In the genomic region with DNA sequence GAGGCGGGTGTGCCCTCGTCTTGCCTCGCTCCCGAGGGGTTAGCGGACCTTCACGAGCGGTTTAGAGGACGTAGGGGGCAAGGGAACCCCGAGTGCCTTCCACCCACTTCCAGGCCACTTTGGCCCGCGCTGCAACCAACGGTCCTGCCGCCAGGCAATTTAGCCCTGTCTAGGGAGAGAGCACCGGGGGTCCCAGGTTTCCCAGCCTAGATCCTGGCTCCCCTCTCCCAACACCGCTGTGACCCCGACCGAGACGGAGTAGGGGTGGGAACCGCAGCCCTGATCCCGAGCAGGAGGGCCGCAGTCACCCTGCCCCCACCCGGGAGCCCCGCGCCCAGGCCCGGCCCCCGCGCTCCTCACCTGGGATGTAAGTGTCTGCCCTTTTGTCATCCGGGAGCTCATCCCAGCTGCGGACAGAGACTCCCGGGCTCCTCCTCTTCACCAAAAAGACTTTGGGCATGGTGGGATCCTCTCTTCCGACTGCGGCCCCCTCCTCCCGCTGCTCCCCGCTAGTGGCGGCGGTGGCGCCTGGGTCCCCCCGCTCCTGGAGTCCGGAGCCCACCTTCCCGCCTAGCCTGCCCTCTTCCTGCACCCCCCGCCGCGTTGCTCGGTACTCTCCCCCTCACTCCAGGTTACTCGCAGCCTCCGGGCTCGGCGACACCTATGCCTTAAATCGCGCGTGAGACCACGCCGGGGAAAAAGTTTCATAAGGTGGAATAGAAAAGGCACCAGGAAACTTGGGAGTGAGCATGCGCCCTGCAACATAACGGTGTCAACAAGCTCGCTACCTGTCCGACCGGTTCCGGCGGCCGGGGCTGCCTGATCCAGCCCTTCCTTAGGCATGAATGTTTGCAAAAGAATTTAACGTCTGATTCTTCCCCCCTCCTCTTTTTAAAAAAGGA, we compare ENCODE assay signal across 8 mouse cellular contexts. TPM values are rescaled to one million over a fixed set of nuclear protein-coding genes. Genes with fewer than 3 reads are reported as not detected.
A peak's percentile ranks its signal among the peaks of the same experiment; 100 is the strongest.
DNase-seq lines count a peak whose midpoint lies in the region; ATAC-seq and TF ChIP-seq lines count a peak whose summit lies in the region.

Gene Ovol2, minus strand, starts transcription at position 746 of the 902 bp plus-strand sequence.

- H3K27me3 ChIP-seq in ES-Bruce4 (ENCODE audit: control insufficient read depth, insufficient read depth, low read length, poor library complexity, severe bottlenecking), result 0 out of 2 replicates have a peak, but pooled peaks cover 2% of the 10 kb centered on the region
- H3K27me3 ChIP-seq in forebrain, embryonic 13.5 days, result peaks cover 93% of the 10 kb centered on the region
- peaks cover 62% of the 10 kb centered on the region for H3K27me3 ChIP-seq in lung, embryonic 14.5 days (ENCODE audit: insufficient read depth, low read length)

- H3K27ac ChIP-seq in ES-Bruce4 (ENCODE audit: insufficient read depth, low read length), result no peak within 1 kb of the TSS
- H3K27ac ChIP-seq in forebrain, embryonic 13.5 days, result no peak within 1 kb of the TSS
- peak within 1 kb of the TSS; percentile 54; the same call in 1 of the 2 replicates for H3K27ac ChIP-seq in lung, embryonic 14.5 days (ENCODE audit: low read depth)

- DNase-seq in cerebellum, adult 11-12 months, result peak; percentile 6
- DNase-seq in cerebellum, adult 8-10 months, result no peak
- DNase-seq in kidney, adult 8-10 months, result peak; percentile 61 to 71
- peak; percentile 79 for DNase-seq in lung, embryonic 14.5 days
- peak; percentile 32 for DNase-seq in ovary, postnatal 36 days (ENCODE audit: low spot score)
- no peak for DNase-seq in T-cell, adult 2 months (ENCODE audit: low spot score)

- TF ChIP-seq EP300 in ES-Bruce4 (IDR thresholded peaks at IDR 0.05; ENCODE audit: insufficient read depth, low read depth, low read length), result 0 out of 2 replicates have a peak, but pooled peaks have one; percentile 63

- H3K4me2 ChIP-seq in forebrain, embryonic 13.5 days, result peak within 1 kb of the TSS; percentile 91
- peak within 1 kb of the TSS; percentile 95 for H3K4me2 ChIP-seq in lung, embryonic 14.5 days

- no peak for TF ChIP-seq CTCF in ES-Bruce4 (IDR thresholded peaks at IDR 0.05; ENCODE audit: low read depth, low read length)
- no peak for TF ChIP-seq CTCF in lung, embryonic 14.5 days (IDR thresholded peaks at IDR 0.05; ENCODE audit: low read depth)

- peak; percentile 37 for ATAC-seq in forebrain, embryonic 13.5 days
- ATAC-seq in lung, embryonic 14.5 days (ENCODE audit: insufficient read depth), result peak; percentile 68

- no peaks in the 10 kb centered on the region for H3K36me3 ChIP-seq in ES-Bruce4 (ENCODE audit: control insufficient read depth, insufficient read depth, low read length, poor library complexity, severe bottlenecking)
- no peaks in the 10 kb centered on the region for H3K36me3 ChIP-seq in forebrain, embryonic 13.5 days (ENCODE audit: poor library complexity, severe bottlenecking)
- no peaks in the 10 kb centered on the region for H3K36me3 ChIP-seq in lung, embryonic 14.5 days (ENCODE audit: insufficient read depth)

- peaks cover 4% of the 10 kb centered on the region for H3K4me1 ChIP-seq in ES-Bruce4 (ENCODE audit: control insufficient read depth, insufficient read depth, low read length)
- H3K4me1 ChIP-seq in forebrain, embryonic 13.5 days, result peaks cover 32% of the 10 kb centered on the region
- no peaks in the 10 kb centered on the region for H3K4me1 ChIP-seq in lung, embryonic 14.5 days (ENCODE audit: insufficient read depth)

- peak within 1 kb of the TSS; percentile 58 for H3K9ac ChIP-seq in ES-Bruce4 (ENCODE audit: low read depth, poor library complexity, severe bottlenecking)
- peak within 1 kb of the TSS; percentile 57 for H3K9ac ChIP-seq in forebrain, embryonic 13.5 days
- H3K9ac ChIP-seq in lung, embryonic 14.5 days, result peak within 1 kb of the TSS; percentile 49

- H3K4me3 ChIP-seq in ES-Bruce4 (ENCODE audit: low read depth, low read length), result peak within 1 kb of the TSS; percentile 72
- peak within 1 kb of the TSS; percentile 49 for H3K4me3 ChIP-seq in forebrain, embryonic 13.5 days
- peak within 1 kb of the TSS; percentile 53 for H3K4me3 ChIP-seq in lung, embryonic 14.5 days (ENCODE audit: low read depth, low read length)

- H3K9me3 ChIP-seq in ES-Bruce4 (replicated peaks; ENCODE audit: control insufficient read depth, insufficient read depth, low read length, poor library complexity, severe bottlenecking), result no peaks in the 10 kb centered on the region
- no peaks in the 10 kb centered on the region for H3K9me3 ChIP-seq in forebrain, embryonic 13.5 days (replicated peaks)
- no peaks in the 10 kb centered on the region for H3K9me3 ChIP-seq in lung, embryonic 14.5 days (ENCODE audit: low read depth, low read length)

- no peak for TF ChIP-seq POLR2A in ES-Bruce4 (IDR thresholded peaks at IDR 0.05; ENCODE audit: insufficient read depth, low read length)

- WGBS in forebrain, embryonic 13.5 days, result 1% methylated on average over 59 of the region's 62 CpGs
- WGBS in lung, embryonic 14.5 days, result under 1% methylated on average over 62 of the region's 62 CpGs

RNA-seq across cellular contexts. Expression of gene Ovol2, which starts in this region (rescaled TPM):
- polyA plus RNA-seq in ES-Bruce4 (2011; ENCODE audit: insufficient read depth, insufficient read length, low read depth, missing spikeins), result 10.6 and 11.1 TPM in 2 replicates
- polyA plus RNA-seq in forebrain, embryonic 13.5 days (2015; fragmentation: Nextera tagmentation; extraction: Ambion mirVana), result not detected in 2 replicates
- 3.1 and 3.4 TPM in 2 replicates for polyA plus RNA-seq in lung, embryonic 14.5 days (2014; fragmentation: Nextera tagmentation; extraction: Ambion mirVana)

Comparison
In these comparisons a context has a peak if more than half of its experiments do, and no peak if none do; other contexts are left out.
1. DNase-seq: peak in cerebellum, adult 11-12 months (single experiment), kidney, adult 8-10 months (2 of 2), lung, embryonic 14.5 days (single experiment) and ovary, postnatal 36 days (single experiment); none in cerebellum, adult 8-10 months (single experiment) and T-cell, adult 2 months (single experiment).
2. Peak in ATAC-seq, H3K4me3 ChIP-seq, H3K9ac ChIP-seq and H3K4me2 ChIP-seq in forebrain, embryonic 13.5 days; RNA of the gene not detected or under 1 TPM.
3. Peak in every context shown above with its lines, with median percentiles within 50 percentile points of each other: H3K4me3 ChIP-seq and H3K9ac ChIP-seq.